Mouse (Mus musculus) brain, embryonic 18.5 days (tissue): ENCODE data around the gene Cdc123.
"Not testable (repeated sequence)": the region's sequence is repeated elsewhere in the genome, so short reads cannot be mapped to it uniquely, and the experiment has no call there.

ENCODE experiments used
- DNase-seq: peaks from one replicate; pipeline ENCODE4 v3.0.0-alpha.2; 2012; ENCODE audit warnings: low read depth, low spot score

The Cdc123 gene

GRCm38 (mm10) chr2:5844873-5845631, at the start of gene Cdc123, which contains the start of gene Nudt5:
Cdc123 (minus strand) TSS chr2:5845164.
Nudt5 (plus strand) TSS chr2:5845019.
- peak; percentile 93 for DNase-seq

GRCm38 (mm10) chr2:5894296-5894695, 49.3 kb upstream of the Cdc123 start:
- DNase-seq, result no peak

GRCm38 (mm10) chr2:5889412-5889811, 44.4 kb upstream of the Cdc123 start:
- no peak for DNase-seq

- DNase-seq, result no peak
Observed at GRCm38 (mm10) chr2:5888865-5889264, 43.9 kb upstream of the Cdc123 start.

- DNase-seq, result no peak
Observed at GRCm38 (mm10) chr2:5877446-5877845, 32.5 kb upstream of the Cdc123 start.

- no peak for DNase-seq
Observed at GRCm38 (mm10) chr2:5869746-5870145, 24.8 kb upstream of the Cdc123 start.

GRCm38 (mm10) chr2:5867681-5868080, 22.7 kb upstream of the Cdc123 start:
- no peak for DNase-seq

- no peak for DNase-seq
Observed at GRCm38 (mm10) chr2:5862834-5863233, 17.9 kb upstream of the Cdc123 start, which contains the start of gene Gm13199. Gm13199 (minus strand) TSS chr2:5862934.

GRCm38 (mm10) chr2:5851866-5852265, 6.9 kb upstream of the Cdc123 start:
- DNase-seq, result no peak

- no peak for DNase-seq
Observed at GRCm38 (mm10) chr2:5851116-5851515, 6.2 kb upstream of the Cdc123 start.

GRCm38 (mm10) chr2:5845826-5846225, 862 bp upstream of the Cdc123 start:
- no peak for DNase-seq

- DNase-seq, result no peak
Observed at GRCm38 (mm10) chr2:5844181-5844872, 637 bp downstream of the Cdc123 start.

GRCm38 (mm10) chr2:5840815-5841214, 4.1 kb downstream of the Cdc123 start:
- no peak for DNase-seq

- DNase-seq, result no peak
Observed at GRCm38 (mm10) chr2:5825265-5825913, 19.6 kb downstream of the Cdc123 start.

- DNase-seq, result no peak
Observed at GRCm38 (mm10) chr2:5824685-5825084, 20.3 kb downstream of the Cdc123 start.

- DNase-seq, result no peak
Observed at GRCm38 (mm10) chr2:5824213-5824612, 20.8 kb downstream of the Cdc123 start.

GRCm38 (mm10) chr2:5822449-5822848, 22.5 kb downstream of the Cdc123 start:
- DNase-seq, result no peak

- no peak for DNase-seq
Observed at GRCm38 (mm10) chr2:5821264-5821663, 23.7 kb downstream of the Cdc123 start.

GRCm38 (mm10) chr2:5811235-5811782, 33.7 kb downstream of the Cdc123 start:
- DNase-seq, result no peak

GRCm38 (mm10) chr2:5810036-5810718, 34.8 kb downstream of the Cdc123 start:
- no peak for DNase-seq

GRCm38 (mm10) chr2:5806201-5806600, 38.8 kb downstream of the Cdc123 start:
- DNase-seq, result not testable (repeated sequence)
